Mouse (Mus musculus) brain, adult 2 months (tissue): ENCODE results near the gene Homer3.

Source experiments
- DNase-seq: peaks from one replicate; pipeline ENCODE4 v3.0.0; 2011; ENCODE audit warnings: low read depth, low spot score

Gene Homer3

GRCm38 (mm10) chr8:70332878-70333202, 50.2 kb downstream of the Homer3 start:
- no peak for DNase-seq

GRCm38 (mm10) chr8:70338931-70339330, 56.3 kb downstream of the Homer3 start:
- no peak for DNase-seq

- DNase-seq: peak; percentile 75
These were observed 58.0 kb downstream of the Homer3 start for GRCm38 (mm10) chr8:70340659-70341058.

GRCm38 (mm10) chr8:70342007-70342406, 59.4 kb downstream of the Homer3 start:
- peak; percentile 81 for DNase-seq

- no peak for DNase-seq
These were observed 60.4 kb downstream of the Homer3 start for GRCm38 (mm10) chr8:70343076-70343475.

- DNase-seq: peak; percentile 74
These were observed 61.1 kb downstream of the Homer3 start for GRCm38 (mm10) chr8:70343696-70344095.
